Mouse (Mus musculus) MN1 (cell line): ENCODE data around the gene Snhg11.
A peak's percentile ranks its signal among the peaks of the same experiment; 100 is the strongest.

Experiments used
- DNase-seq: peaks from one replicate; pipeline ENCODE4 v3.0.0-alpha.2; 2016; ENCODE audit warnings: low spot score

The Snhg11 gene

GRCm38 (mm10) chr2:158375443-158376122 is at the start of gene Snhg11:
TSS of gene Snhg11 (plus strand) at chr2:158375638.
- no peak for DNase-seq

- DNase-seq = no peak
Observed at GRCm38 (mm10) chr2:158334356-158334755, 41.1 kb upstream of the Snhg11 start.

DNA sequence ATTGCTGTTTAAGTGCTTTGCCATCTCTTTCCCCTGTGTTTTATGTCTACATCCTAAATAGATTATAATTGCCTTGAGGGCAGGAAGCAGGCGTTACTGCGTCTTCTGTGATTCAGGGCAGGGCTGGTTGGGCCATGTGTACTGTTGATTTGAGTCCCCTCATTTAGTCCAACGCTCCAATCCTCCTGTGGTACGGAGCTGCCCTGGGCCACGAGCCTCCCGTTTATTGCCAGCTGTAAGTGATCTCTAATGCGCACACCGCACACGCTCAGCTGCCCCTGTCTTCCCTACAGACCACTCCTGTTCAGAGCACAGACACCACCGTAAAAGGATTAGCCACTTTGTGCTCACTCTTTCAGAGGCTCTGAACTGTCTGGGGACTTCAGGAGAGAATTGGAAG is 37.7 kb upstream of the Snhg11 start:
- no peak for DNase-seq

DNA sequence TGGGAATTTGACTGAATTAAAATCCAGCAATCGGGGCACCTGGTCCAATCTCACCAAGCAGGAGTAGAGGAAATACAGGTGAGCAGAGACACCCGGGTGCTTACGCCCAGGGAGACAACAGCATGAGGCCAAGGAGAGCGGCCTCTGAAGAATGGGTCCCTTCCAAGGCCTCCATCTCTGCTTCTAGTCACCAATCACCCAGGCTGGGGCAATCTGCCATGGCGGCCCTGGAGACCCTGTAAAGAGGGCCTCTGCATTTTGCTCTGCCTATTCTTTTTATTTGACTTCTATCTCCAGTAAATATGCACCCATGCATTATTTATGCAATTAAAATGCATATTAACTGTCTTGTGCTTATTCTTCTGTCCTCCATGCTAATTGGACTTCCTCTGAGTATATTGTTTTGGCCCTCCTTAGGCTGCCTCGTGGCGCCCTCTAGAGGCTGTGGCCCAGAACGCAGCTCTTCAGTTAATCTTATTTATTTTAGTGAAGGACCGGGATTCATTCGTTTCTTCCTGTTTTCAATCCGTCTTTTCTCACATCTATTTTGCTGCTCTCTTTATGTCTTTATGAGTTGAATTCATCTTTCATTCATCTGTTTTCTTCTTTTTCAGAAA is 35.4 kb upstream of the Snhg11 start:
- DNase-seq = peak; percentile 65

- no peak for DNase-seq
Observed at GRCm38 (mm10) chr2:158341324-158341723, 34.1 kb upstream of the Snhg11 start.

DNA sequence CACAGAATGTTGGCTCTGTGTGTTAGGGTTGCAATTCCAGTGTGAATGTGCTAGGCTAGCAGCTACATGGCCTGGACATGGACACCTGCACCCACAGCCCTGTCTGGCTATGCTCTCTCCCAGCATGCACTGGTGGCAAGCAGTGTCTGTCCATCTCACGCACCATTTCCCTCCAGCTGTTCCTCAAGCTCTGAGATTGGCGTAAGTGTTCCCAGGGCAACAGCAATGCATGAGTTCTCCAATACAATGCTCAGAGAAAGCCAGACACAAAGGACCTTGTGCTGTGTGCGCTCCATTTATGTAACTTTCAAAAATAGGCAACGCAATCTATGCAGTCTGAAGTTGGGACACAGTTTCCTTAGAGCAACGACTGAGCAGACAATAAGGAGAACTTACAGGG is 31.9 kb upstream of the Snhg11 start:
- no peak for DNase-seq

GRCm38 (mm10) chr2:158346467-158346866 is 29.0 kb upstream of the Snhg11 start:
- no peak for DNase-seq

DNA sequence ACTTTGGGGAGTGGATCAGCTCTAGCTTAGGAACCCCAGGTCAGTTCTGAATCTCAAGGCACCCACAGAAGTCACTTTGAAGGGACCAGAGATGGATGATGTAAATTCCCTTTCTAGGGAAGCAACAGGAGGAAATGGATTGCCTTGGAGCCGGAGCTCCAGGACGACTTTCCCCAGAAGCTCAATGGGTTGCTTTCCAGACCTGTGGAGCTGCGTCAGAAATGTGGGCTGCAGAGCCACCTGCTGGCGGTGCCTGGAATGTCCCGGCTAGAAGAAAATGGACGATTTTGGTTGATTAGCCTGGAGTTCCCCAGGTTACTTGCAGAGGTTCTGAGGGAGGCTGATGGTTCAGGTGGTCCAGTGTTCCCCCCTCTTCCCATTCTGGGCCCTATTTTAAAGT is 27.6 kb upstream of the Snhg11 start:
- DNase-seq = peak; percentile 78

- DNase-seq = no peak
Observed at GRCm38 (mm10) chr2:158352801-158353520, 22.5 kb upstream of the Snhg11 start.

DNA sequence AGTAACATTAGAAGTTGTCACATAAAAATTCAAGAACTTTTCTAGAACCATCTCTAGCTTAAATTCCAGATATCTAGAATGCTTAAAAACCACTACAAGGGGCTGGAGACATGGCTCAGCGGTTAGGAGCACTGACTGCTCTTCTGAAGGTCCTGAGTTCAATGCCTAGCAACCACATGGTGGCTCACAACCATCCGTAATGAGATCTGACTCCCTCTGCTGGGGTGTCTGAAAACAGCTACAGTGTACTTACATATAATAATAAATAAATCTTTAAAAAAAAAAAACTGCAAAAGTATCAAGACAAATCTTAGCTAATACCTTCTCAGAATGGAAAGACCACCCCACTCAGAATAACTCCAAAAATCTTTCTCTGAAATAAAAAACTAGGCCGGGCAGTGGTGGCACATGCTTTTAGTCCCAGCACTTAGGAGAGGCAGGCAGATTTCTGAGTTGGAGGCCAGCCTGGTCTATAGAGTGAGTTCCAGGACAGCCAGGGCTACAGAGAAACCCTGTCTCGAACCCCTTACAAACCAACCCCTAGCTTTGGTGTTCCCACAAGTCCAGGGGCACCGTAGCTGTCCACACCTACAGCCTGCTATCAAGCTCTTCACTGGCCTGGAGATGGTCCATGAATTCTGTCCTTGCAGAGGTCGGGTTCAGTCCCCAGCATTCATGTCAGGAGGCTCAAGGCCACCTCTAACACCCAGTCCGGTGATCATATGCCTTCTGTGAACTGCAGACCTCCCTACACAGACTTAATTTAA is 20.9 kb upstream of the Snhg11 start:
- DNase-seq = no peak

DNA sequence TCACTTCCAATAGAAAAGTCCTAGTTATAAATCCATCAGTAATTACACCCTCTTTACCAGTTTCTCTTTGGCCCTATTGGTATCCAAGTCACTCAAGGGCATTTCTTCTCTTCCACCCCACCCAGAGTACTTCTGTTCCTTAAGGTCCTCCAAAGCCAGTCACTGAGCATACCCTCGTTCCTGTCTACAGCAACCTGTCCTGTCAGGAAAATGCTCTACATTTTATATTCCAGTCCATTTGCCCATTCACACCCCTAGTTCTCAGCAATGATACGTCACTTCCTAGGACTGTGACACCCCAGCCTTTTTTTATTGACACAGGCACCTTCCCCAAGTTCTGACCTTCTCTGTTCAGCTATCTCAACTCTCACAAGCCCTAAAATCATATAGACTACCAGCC is 20.2 kb upstream of the Snhg11 start:
- DNase-seq = no peak

- no peak for DNase-seq
Observed at GRCm38 (mm10) chr2:158356121-158356520, 19.3 kb upstream of the Snhg11 start.

DNA sequence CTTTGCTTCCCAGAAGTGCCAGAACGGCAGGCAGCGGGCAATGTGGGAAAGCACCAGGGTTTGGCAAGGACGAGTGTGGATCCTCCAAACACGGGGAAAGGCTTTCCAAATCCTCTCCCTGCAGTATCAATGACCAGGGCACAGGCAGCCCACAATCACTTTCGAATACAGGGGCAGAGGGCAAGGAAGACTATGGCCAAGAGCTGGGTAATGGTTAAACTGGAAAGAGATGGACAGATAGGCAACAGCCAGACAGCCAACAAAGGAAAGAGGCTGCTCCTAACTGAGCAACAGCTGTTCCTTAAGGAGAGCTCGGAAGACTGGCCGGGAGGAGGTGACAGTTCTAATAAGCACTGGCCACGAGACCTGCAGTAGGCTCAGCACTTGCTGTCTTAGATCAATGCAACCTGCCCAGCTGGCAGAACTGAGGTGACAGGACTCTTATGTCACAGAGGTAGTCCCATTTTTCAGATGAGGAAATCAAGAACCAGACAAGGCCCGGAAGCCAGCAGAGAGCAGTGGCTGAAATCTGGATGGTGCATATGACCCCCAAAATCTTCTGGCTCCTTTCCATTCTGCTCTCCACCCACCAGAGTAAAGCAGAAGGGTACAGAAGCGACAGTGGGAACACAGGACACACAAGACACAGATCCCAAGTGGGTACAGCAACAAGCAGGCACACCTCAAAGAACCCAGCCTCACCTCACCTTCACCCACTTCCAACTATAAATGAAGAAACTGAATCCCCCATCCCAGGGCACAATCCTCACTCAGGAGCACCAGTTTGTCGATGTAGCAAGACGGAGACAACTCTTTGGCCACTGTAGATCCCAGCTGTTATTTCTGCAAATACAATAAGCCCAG is 15.4 kb upstream of the Snhg11 start:
- no peak for DNase-seq

DNA sequence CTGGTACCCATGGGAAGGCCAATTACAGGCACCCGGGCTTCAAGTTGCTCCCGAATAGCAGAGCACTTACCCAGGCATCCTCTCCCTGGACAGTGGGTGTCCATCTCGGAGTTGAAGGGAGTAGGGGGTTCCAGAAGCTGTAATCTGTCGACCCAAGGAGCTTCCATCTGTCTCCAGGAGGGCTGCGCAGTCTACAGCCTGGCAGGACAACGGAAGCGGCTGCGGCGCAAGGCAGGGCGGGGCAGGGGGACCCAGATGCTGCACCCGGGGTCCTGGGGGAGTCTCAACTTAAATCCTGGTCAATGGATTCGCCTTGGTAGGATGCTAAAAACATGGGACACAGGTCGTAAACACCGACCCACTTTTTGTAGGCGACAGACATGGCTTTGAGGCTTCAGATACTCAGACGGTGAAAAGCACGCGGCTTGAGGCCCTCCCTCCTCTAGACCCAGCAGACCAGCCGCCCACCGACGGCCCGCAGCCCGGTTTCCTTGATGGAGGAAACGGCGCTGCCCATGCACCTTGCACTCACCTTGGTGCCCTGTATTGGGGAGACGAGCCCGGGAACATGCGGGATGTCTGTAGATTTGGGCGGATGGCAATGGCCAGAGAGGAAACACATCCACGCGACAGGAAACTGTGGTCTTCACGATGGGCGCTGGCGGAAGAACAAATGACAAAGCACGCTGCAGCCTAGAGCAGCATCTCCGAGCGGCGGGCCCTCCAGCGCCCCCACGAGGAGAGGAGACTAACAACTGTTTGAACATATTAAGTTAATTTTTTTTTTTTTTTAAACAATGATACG is 14.4 kb upstream of the Snhg11 start:
- peak; percentile 95 for DNase-seq

GRCm38 (mm10) chr2:158361678-158362320 is 13.6 kb upstream of the Snhg11 start:
- no peak for DNase-seq

DNA sequence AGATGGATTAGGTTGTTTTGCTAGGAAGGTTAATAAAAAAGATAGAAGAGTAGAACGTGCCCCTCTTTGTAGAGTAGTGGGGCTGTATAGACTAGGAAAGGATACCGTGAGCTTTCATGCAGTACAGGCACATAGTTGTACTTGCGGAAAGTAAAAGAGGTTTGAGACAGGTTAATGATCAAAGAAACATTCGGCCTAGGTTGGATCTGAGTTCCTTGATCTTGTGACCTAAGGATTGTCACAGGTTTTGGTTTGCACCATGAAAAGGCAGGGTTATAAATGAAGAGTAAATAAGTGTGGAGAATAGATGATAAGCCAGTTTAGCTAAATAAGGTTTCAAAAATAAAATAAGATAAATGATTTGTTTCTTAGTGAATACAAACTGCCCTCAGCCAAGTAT is 11.3 kb upstream of the Snhg11 start:
- DNase-seq = no peak

DNA sequence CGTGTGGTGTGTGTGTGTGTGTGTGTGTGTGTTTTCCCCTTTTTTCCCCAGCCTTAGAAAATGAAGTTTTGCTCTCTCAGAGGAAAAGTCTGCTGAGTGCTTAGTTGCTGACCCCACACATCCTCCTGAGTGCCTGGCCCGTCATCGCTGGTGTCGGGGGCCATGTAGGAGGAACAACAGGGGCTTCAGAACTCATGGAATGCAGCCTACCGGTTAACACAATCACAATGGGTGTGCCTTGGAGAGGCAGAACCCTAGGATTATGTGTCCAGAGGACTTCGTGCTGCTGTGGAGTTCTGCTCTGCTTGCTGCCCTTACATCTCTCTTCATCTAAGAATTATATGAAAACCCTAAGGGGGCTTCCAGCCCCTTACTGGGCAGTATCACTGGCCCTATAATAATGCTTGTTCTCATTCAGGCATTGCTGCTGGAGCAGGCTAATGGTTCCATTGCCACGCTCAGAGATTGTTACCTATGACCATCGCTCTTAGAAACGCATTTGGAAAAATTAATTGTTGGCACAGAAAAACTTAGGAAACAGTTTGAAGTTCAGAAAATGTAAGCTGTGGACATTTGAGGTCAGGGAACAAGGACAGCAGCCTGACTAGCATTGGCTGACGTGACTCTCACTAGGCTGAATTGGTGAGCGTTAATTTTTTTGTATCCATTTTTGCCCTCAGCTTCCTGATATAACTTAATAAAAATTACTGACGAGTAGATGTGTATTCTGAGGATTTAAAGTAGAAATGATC is 10.2 kb upstream of the Snhg11 start:
- DNase-seq = no peak

DNA sequence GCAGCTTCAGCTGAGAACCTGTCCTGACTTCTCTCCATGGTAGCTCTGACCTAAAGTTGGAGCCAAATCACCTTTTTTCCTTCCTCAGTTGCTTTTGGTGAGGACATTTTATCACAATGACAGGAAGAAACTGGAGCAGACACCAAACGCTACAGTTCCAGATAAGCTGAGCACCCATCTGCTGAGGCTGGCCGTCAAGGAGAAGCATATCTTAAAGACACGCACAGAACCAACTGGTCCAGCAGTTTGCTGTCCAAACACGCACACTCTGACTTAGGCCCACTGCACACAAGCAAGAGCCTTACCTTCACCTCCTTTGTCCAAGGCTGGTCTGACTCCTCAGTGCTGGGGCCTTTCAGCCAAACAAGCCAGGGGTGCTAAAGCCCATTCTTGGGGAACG is 7.8 kb upstream of the Snhg11 start:
- DNase-seq = no peak

GRCm38 (mm10) chr2:158368313-158368712 is 7.1 kb upstream of the Snhg11 start:
- no peak for DNase-seq
